Mouse (Mus musculus) hindbrain, embryonic 15.5 days (tissue): Measurements from ENCODE around the gene Btbd6. TPM values are rescaled to one million over a fixed set of nuclear protein-coding genes. Genes with fewer than 3 reads are reported as not detected.

Experiments used
- ATAC-seq: fragments of 200-750 bp; cut with Nextera tagmentation; 2 replicates; pipeline ENCODE4 v1.8.0; 2017; ENCODE audit warnings: low read depth, moderate number of reproducible peaks, moderate TSS enrichment; ENCODE audit not compliant: low FRiP score
- H3K27ac ChIP-seq: fragments of 300-500 bp; sonication (generic); replicated peaks from 2 replicates; pipeline ENCODE4 v1.5.1; 2015; ENCODE audit warnings: mild to moderate bottlenecking, inconsistent platforms
- H3K27me3 ChIP-seq: fragments of 300-500 bp; sonication (generic); 2 replicates; pipeline ENCODE4 v1.6.1; 2015; ENCODE audit warnings: control low read depth, inconsistent platforms
- H3K36me3 ChIP-seq: fragments of 300-500 bp; sonication (generic); 2 replicates; pipeline ENCODE4 v1.6.1; 2015; ENCODE audit warnings: control low read depth, inconsistent platforms
- H3K4me1 ChIP-seq: fragments of 300-500 bp; sonication (generic); replicated peaks from 2 replicates; pipeline ENCODE4 v1.6.1; 2015; ENCODE audit warnings: control low read depth, inconsistent platforms
- H3K4me2 ChIP-seq: fragments of 300-500 bp; sonication (generic); 2 replicates; pipeline ENCODE4 v1.6.1; 2015; ENCODE audit warnings: moderate library complexity, mild to moderate bottlenecking, inconsistent platforms
- H3K4me3 ChIP-seq: fragments of 300-500 bp; sonication (generic); 2 replicates; pipeline ENCODE4 v1.5.1; 2015; ENCODE audit warnings: mild to moderate bottlenecking, inconsistent platforms
- H3K9ac ChIP-seq: fragments of 300-500 bp; sonication (generic); 2 replicates; pipeline ENCODE4 v1.6.1; 2015; ENCODE audit warnings: inconsistent platforms
- H3K9me3 ChIP-seq: fragments of 300-500 bp; sonication (generic); 2 replicates; pipeline ENCODE4 v1.6.1; 2016; ENCODE audit warnings: control low read depth, inconsistent platforms
- WGBS: fragments of 180-500 bp; shearing (Covaris S2); methylation state at CpG from one replicate; pipeline ENCODE4 v1.1.7; 2015; 5-methylcytosine and 5-hydroxymethylcytosine counted together
- polyA plus RNA-seq: library from polyadenylated mRNA; unstranded; fragments of >200 nt; fragmentation: Nextera tagmentation; extraction: Ambion mirVana; gene quantifications from 2 replicates; pipeline ENCODE4 v1.2.1, GENCODE M21; 2015

The Btbd6 gene
- polyA plus RNA-seq, 1 experiment from 2014 or later = 56.6 TPM

GRCm38 (mm10) chr12:112941776-112942713, 34.2 kb upstream of the Btbd6 start, which contains the start of gene Nudt14:
Gene Nudt14 (minus strand): TSS chr12:112942124.
- WGBS = 1% methylated on average over 58 of the region's 58 CpGs
- Histone ChIP-seq H3K27ac (peak within 1 kb of the TSS; percentile 87), H3K4me1 (peaks cover 27% of the 10 kb centered on the region), H3K4me3 (peak within 1 kb of the TSS; percentile 77), H3K9ac (peak within 1 kb of the TSS; percentile 78), H3K4me2 (peak within 1 kb of the TSS; percentile 78), H3K27me3 (no peaks in the 10 kb centered on the region), H3K9me3 (no peaks in the 10 kb centered on the region), H3K36me3 (no peaks in the 10 kb centered on the region)
- peak; percentile 83 for ATAC-seq

GRCm38 (mm10) chr12:112943669-112944068, 32.6 kb upstream of the Btbd6 start:
- WGBS = 94% methylated on average over 2 of the region's 2 CpGs
- Histone ChIP-seq H3K4me1 (peaks cover 23% of the 10 kb centered on the region), H3K4me3 (no peak overlapping the region), H3K27ac (no peak overlapping the region), H3K27me3 (no peaks in the 10 kb centered on the region), H3K9ac (no peak overlapping the region), H3K36me3 (no peaks in the 10 kb centered on the region), H3K4me2 (no peak overlapping the region), H3K9me3 (no peaks in the 10 kb centered on the region)
- ATAC-seq = no peak

GRCm38 (mm10) chr12:112947307-112947706, 29.0 kb upstream of the Btbd6 start:
- H3K36me3 ChIP-seq = no peaks in the 10 kb centered on the region
- WGBS = 33% methylated on average over 4 of the region's 4 CpGs
- no peak overlapping the region for H3K9ac ChIP-seq
- H3K9me3 ChIP-seq = no peaks in the 10 kb centered on the region
- no peak for ATAC-seq
- peaks cover 27% of the 10 kb centered on the region for H3K4me1 ChIP-seq
- H3K4me3 ChIP-seq = no peak overlapping the region
- no peak overlapping the region for H3K4me2 ChIP-seq
- no peak overlapping the region for H3K27ac ChIP-seq
- no peaks in the 10 kb centered on the region for H3K27me3 ChIP-seq

GRCm38 (mm10) chr12:112950040-112950760, 26.1 kb upstream of the Btbd6 start:
- peak overlapping the region; percentile 94 for H3K4me2 ChIP-seq
- no peaks in the 10 kb centered on the region for H3K27me3 ChIP-seq
- H3K4me1 ChIP-seq = peaks cover 26% of the 10 kb centered on the region
- H3K9ac ChIP-seq = peak overlapping the region; percentile 91
- H3K36me3 ChIP-seq = no peaks in the 10 kb centered on the region
- peak; percentile 93 for ATAC-seq
- H3K4me3 ChIP-seq = peak overlapping the region; percentile 67
- H3K9me3 ChIP-seq = no peaks in the 10 kb centered on the region
- under 1% methylated on average over 58 of the region's 58 CpGs for WGBS
- peak overlapping the region; percentile 95 for H3K27ac ChIP-seq

- Histone ChIP-seq H3K27ac (peak overlapping the region; percentile 95), H3K4me1 (peaks cover 26% of the 10 kb centered on the region), H3K4me2 (peak overlapping the region; percentile 94), H3K4me3 (peak overlapping the region; percentile 67), H3K36me3 (no peaks in the 10 kb centered on the region), H3K27me3 (no peaks in the 10 kb centered on the region), H3K9me3 (no peaks in the 10 kb centered on the region), H3K9ac (peak overlapping the region; percentile 91)
- ATAC-seq = peak; percentile 49
- WGBS = 5% methylated on average over 6 of the region's 6 CpGs
These were observed 25.5 kb upstream of the Btbd6 start for GRCm38 (mm10) chr12:112950761-112951129.

- no peaks in the 10 kb centered on the region for H3K27me3 ChIP-seq
- no peaks in the 10 kb centered on the region for H3K9me3 ChIP-seq
- peak overlapping the region; percentile 94 for H3K4me2 ChIP-seq
- H3K4me1 ChIP-seq = peaks cover 26% of the 10 kb centered on the region
- H3K4me3 ChIP-seq = no peak overlapping the region
- H3K36me3 ChIP-seq = no peaks in the 10 kb centered on the region
- peak overlapping the region; percentile 91 for H3K9ac ChIP-seq
- ATAC-seq = no peak
- H3K27ac ChIP-seq = peak overlapping the region; percentile 95
- 14% methylated on average over 7 of the region's 7 CpGs for WGBS
These were observed 25.0 kb upstream of the Btbd6 start for GRCm38 (mm10) chr12:112951150-112951842.

GRCm38 (mm10) chr12:112952433-112952832, 23.8 kb upstream of the Btbd6 start:
- no peak overlapping the region for H3K27ac ChIP-seq
- H3K36me3 ChIP-seq = no peaks in the 10 kb centered on the region
- no peaks in the 10 kb centered on the region for H3K27me3 ChIP-seq
- no peak for ATAC-seq
- H3K9me3 ChIP-seq = no peaks in the 10 kb centered on the region
- no peak overlapping the region for H3K4me2 ChIP-seq
- H3K9ac ChIP-seq = no peak overlapping the region
- H3K4me3 ChIP-seq = no peak overlapping the region
- peaks cover 26% of the 10 kb centered on the region for H3K4me1 ChIP-seq
- 74% methylated on average over 8 of the region's 8 CpGs for WGBS

- no peaks in the 10 kb centered on the region for H3K27me3 ChIP-seq
- H3K27ac ChIP-seq = no peak overlapping the region
- H3K4me3 ChIP-seq = no peak overlapping the region
- no peaks in the 10 kb centered on the region for H3K9me3 ChIP-seq
- no peak overlapping the region for H3K9ac ChIP-seq
- no peaks in the 10 kb centered on the region for H3K36me3 ChIP-seq
- 84% methylated on average over 3 of the region's 3 CpGs for WGBS
- H3K4me2 ChIP-seq = no peak overlapping the region
- no peak for ATAC-seq
- peaks cover 26% of the 10 kb centered on the region for H3K4me1 ChIP-seq
These were observed 23.2 kb upstream of the Btbd6 start for GRCm38 (mm10) chr12:112952926-112953565.

GRCm38 (mm10) chr12:112955800-112956199, 20.5 kb upstream of the Btbd6 start:
- H3K4me3 ChIP-seq = no peak overlapping the region
- 38% methylated on average over 4 of the region's 4 CpGs for WGBS
- no peak overlapping the region for H3K9ac ChIP-seq
- 0 out of 2 replicates have a peak, but pooled peaks have one; percentile 14 for ATAC-seq
- H3K27me3 ChIP-seq = no peaks in the 10 kb centered on the region
- peaks cover 12% of the 10 kb centered on the region for H3K4me1 ChIP-seq
- no peaks in the 10 kb centered on the region for H3K9me3 ChIP-seq
- peaks cover 12% of the 10 kb centered on the region for H3K36me3 ChIP-seq
- no peak overlapping the region for H3K27ac ChIP-seq
- H3K4me2 ChIP-seq = no peak overlapping the region

- WGBS = 47% methylated on average over 4 of the region's 4 CpGs
- Histone ChIP-seq H3K4me3 (no peak overlapping the region), H3K36me3 (peaks cover 37% of the 10 kb centered on the region), H3K4me1 (no peaks in the 10 kb centered on the region), H3K9ac (no peak overlapping the region), H3K9me3 (no peaks in the 10 kb centered on the region), H3K27ac (no peak overlapping the region), H3K27me3 (no peaks in the 10 kb centered on the region), H3K4me2 (no peak overlapping the region)
- ATAC-seq = no peak
These were observed 18.0 kb upstream of the Btbd6 start for GRCm38 (mm10) chr12:112958303-112958702.

GRCm38 (mm10) chr12:112959421-112959820, 16.9 kb upstream of the Btbd6 start:
- Histone ChIP-seq H3K4me3 (no peak overlapping the region), H3K27ac (no peak overlapping the region), H3K9ac (no peak overlapping the region), H3K9me3 (no peaks in the 10 kb centered on the region), H3K27me3 (no peaks in the 10 kb centered on the region), H3K4me2 (no peak overlapping the region), H3K36me3 (peaks cover 48% of the 10 kb centered on the region), H3K4me1 (no peaks in the 10 kb centered on the region)
- 83% methylated on average over 8 of the region's 8 CpGs for WGBS
- ATAC-seq = no peak
